Mouse (Mus musculus): ENCODE measurements around the gene Fuz. TPM values are rescaled to one million over a fixed set of nuclear protein-coding genes. Genes with fewer than 3 reads are reported as not detected.
A peak's percentile ranks its signal among the peaks of the same experiment; 100 is the strongest.

The Fuz gene
- polyA plus RNA-seq, 1 experiment from 2014 or later: 21.9 TPM

- Histone ChIP-seq H3K36me3 (ENCODE audit: control insufficient read depth, insufficient read depth, low read length) (peaks cover 15% of the 10 kb centered on the region; the same call in 1 of the 2 replicates), H3K4me1 (ENCODE audit: control insufficient read depth, insufficient read depth, low read length) (peaks cover 14% of the 10 kb centered on the region), H3K4me2 (replicated peaks; ENCODE audit: low read depth, low read length) (peak overlapping the region; percentile 65), H3K4me3 (ENCODE audit: low read length) (peak overlapping the region; percentile 98), H3K27me3 (ENCODE audit: control insufficient read depth, insufficient read depth, low read length) (no peaks in the 10 kb centered on the region), H3K27ac (ENCODE audit: low read depth, low read length) (no peak overlapping the region; the same call in 1 of the 2 replicates), H3K9ac (ENCODE audit: low read depth, low read length) (peak overlapping the region; percentile 91), H3K9me3 (ENCODE audit: control insufficient read depth, low read length) (no peaks in the 10 kb centered on the region)
- ATAC-seq (ENCODE audit: low FRiP score, low TSS enrichment): no peak
- WGBS: 4% methylated on average over 1 of the region's 1 CpGs
Measured at GRCm38 (mm10) chr7:44928570-44928969, 32.7 kb downstream of the Fuz start.

DNA sequence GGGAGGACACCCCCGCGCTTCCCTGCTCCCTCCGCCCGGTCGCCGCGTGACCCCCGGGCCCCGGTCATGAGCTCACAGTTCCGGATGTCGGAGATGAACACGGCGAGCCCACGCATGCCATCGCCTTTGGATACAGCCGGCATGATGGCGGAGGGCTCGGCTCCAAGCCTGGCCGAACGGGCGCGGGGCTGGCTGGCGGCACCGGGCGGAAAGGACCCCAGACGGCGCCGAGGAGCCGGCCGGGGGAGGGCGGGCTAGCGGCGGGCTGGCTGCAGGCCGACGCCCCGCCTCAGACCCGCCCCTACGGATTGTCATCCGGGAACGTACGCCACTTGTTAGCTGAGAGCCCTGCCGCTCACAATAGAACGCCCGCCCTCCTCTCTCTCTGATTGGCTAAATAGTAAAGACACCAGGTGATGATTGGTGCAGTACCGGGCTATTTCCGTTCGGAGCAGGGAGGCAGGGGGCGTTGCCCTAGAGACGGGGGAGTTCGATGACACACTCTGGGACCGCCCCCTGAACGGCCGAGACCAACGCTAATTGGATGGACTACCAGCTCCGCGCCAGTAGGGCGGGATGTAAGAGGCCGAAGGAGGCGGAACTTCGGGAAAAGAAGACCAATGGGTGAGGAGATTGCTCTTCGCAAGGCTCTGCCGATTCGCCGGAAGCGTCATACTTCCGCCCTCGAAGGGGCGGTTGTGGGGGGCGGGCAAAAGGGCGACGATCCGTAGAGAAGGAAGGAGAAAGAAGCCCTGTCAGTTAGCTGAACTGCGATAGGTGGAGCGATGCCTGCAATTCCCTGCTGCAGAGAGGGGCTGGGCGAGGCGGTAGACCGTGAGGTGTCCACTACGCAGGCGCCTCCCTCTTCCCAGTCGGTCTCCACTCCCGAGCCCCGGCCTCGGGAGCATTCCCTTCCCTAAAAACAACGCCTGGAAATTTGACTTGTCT, 33.6 kb downstream of the Fuz start, which contains the start of gene Ap2a1:
Ap2a1 (minus strand) TSS at position 293 of the 948 bp plus-strand sequence.
- Histone ChIP-seq H3K36me3 (ENCODE audit: control insufficient read depth, insufficient read depth, low read length) (peaks cover 7% of the 10 kb centered on the region; the same call in 1 of the 2 replicates), H3K4me3 (ENCODE audit: low read length) (peak within 1 kb of the TSS; percentile 98), H3K4me2 (replicated peaks; ENCODE audit: low read depth, low read length) (peak within 1 kb of the TSS; percentile 65), H3K9ac (ENCODE audit: low read depth, low read length) (peak within 1 kb of the TSS; percentile 91), H3K27me3 (ENCODE audit: control insufficient read depth, insufficient read depth, low read length) (no peaks in the 10 kb centered on the region), H3K4me1 (ENCODE audit: control insufficient read depth, insufficient read depth, low read length) (peaks cover 14% of the 10 kb centered on the region), H3K27ac (ENCODE audit: low read depth, low read length) (peak within 1 kb of the TSS; percentile 92), H3K9me3 (ENCODE audit: control insufficient read depth, low read length) (no peaks in the 10 kb centered on the region)
- peak; percentile 99 for ATAC-seq (ENCODE audit: low FRiP score, low TSS enrichment)
- WGBS: under 1% methylated on average over 84 of the region's 84 CpGs

GRCm38 (mm10) chr7:44938680-44939079, 42.8 kb downstream of the Fuz start:
- no peak overlapping the region for H3K9ac ChIP-seq (ENCODE audit: low read depth, low read length)
- no peaks in the 10 kb centered on the region for H3K4me1 ChIP-seq (ENCODE audit: control insufficient read depth, insufficient read depth, low read length)
- H3K27ac ChIP-seq (ENCODE audit: low read depth, low read length): no peak overlapping the region
- no peaks in the 10 kb centered on the region for H3K36me3 ChIP-seq (ENCODE audit: control insufficient read depth, insufficient read depth, low read length)
- no peak overlapping the region for H3K4me2 ChIP-seq (replicated peaks; ENCODE audit: low read depth, low read length)
- H3K9me3 ChIP-seq (ENCODE audit: control insufficient read depth, low read length): peaks cover 5% of the 10 kb centered on the region; the same call in 1 of the 2 replicates
- no peaks in the 10 kb centered on the region for H3K27me3 ChIP-seq (ENCODE audit: control insufficient read depth, insufficient read depth, low read length)
- 93% methylated on average over 4 of the region's 4 CpGs for WGBS
- H3K4me3 ChIP-seq (ENCODE audit: low read length): no peak overlapping the region
- no peak for ATAC-seq (ENCODE audit: low FRiP score, low TSS enrichment)

- Histone ChIP-seq H3K27me3 (ENCODE audit: control insufficient read depth, insufficient read depth, low read length) (no peaks in the 10 kb centered on the region), H3K4me1 (ENCODE audit: control insufficient read depth, insufficient read depth, low read length) (no peaks in the 10 kb centered on the region), H3K36me3 (ENCODE audit: control insufficient read depth, insufficient read depth, low read length) (no peaks in the 10 kb centered on the region), H3K9ac (ENCODE audit: low read depth, low read length) (no peak within 1 kb of the TSS), H3K9me3 (ENCODE audit: control insufficient read depth, low read length) (no peaks in the 10 kb centered on the region), H3K4me2 (replicated peaks; ENCODE audit: low read depth, low read length) (no peak within 1 kb of the TSS), H3K4me3 (ENCODE audit: low read length) (no peak within 1 kb of the TSS), H3K27ac (ENCODE audit: low read depth, low read length) (no peak within 1 kb of the TSS)
- WGBS: 74% methylated on average over 7 of the region's 7 CpGs
- no peak for ATAC-seq (ENCODE audit: low FRiP score, low TSS enrichment)
Measured at GRCm38 (mm10) chr7:44942904-44943303, 47.0 kb downstream of the Fuz start, which contains the start of gene Tsks. Tsks (plus strand) TSS chr7:44943204.

DNA sequence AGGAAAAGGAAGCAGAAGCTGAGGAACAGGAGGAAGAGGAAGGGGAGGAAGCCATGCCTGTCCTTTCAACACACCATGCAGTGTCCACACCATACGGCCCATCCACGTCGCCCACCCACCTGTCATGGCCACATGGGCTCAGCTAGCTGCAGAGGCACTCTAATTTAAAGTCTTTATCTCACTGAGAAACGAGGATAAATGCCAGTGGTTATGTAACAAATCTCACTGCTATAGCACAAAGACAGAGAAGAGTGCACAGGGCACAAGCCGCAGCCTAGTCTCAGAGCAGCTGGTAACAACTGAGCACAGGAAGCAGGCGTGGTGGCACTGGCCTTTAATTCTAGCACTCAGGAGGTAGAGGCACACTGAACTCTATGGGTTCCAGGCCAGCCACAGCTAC, 54.0 kb downstream of the Fuz start:
- H3K9me3 ChIP-seq (ENCODE audit: control insufficient read depth, low read length): no peaks in the 10 kb centered on the region
- no peak overlapping the region; the same call in 1 of the 2 replicates for H3K4me3 ChIP-seq (ENCODE audit: low read length)
- no peaks in the 10 kb centered on the region for H3K36me3 ChIP-seq (ENCODE audit: control insufficient read depth, insufficient read depth, low read length)
- no peak overlapping the region for H3K9ac ChIP-seq (ENCODE audit: low read depth, low read length)
- no peak overlapping the region for H3K27ac ChIP-seq (ENCODE audit: low read depth, low read length)
- peaks cover 18% of the 10 kb centered on the region for H3K27me3 ChIP-seq (ENCODE audit: control insufficient read depth, insufficient read depth, low read length)
- ATAC-seq (ENCODE audit: low FRiP score, low TSS enrichment): no peak
- peaks cover 8% of the 10 kb centered on the region for H3K4me1 ChIP-seq (ENCODE audit: control insufficient read depth, insufficient read depth, low read length)
- 76% methylated on average over 6 of the region's 6 CpGs for WGBS
- H3K4me2 ChIP-seq (replicated peaks; ENCODE audit: low read depth, low read length): no peak overlapping the region

- H3K27me3 ChIP-seq (ENCODE audit: control insufficient read depth, insufficient read depth, low read length): peaks cover 18% of the 10 kb centered on the region
- peak overlapping the region; percentile 56; the same call in 1 of the 2 replicates for H3K27ac ChIP-seq (ENCODE audit: low read depth, low read length)
- H3K36me3 ChIP-seq (ENCODE audit: control insufficient read depth, insufficient read depth, low read length): no peaks in the 10 kb centered on the region
- H3K4me1 ChIP-seq (ENCODE audit: control insufficient read depth, insufficient read depth, low read length): peaks cover 8% of the 10 kb centered on the region
- H3K4me3 ChIP-seq (ENCODE audit: low read length): peak overlapping the region; percentile 52
- H3K9ac ChIP-seq (ENCODE audit: low read depth, low read length): peak overlapping the region; percentile 68
- WGBS: 0% methylated on average over 10 of the region's 10 CpGs
- H3K9me3 ChIP-seq (ENCODE audit: control insufficient read depth, low read length): no peaks in the 10 kb centered on the region
- ATAC-seq (ENCODE audit: low FRiP score, low TSS enrichment): peak; percentile 86
- peak overlapping the region; percentile 98 for H3K4me2 ChIP-seq (replicated peaks; ENCODE audit: low read depth, low read length)
Measured at GRCm38 (mm10) chr7:44951960-44952359, 56.1 kb downstream of the Fuz start.

MicroRNAs within 50 kb of the gene (microRNA counts, 519-probe panel; counts per million panel counts)
- microRNA mmu-miR-707: not detected

Small RNA genes within 50 kb of the gene (microRNA-seq; reads per million reads assigned to microRNA genes)
- not detected for gene Mir707

Other genes with a start within 250 kb of the Fuz start
- gene Myh14, start 225.2 kb upstream of the Fuz start, polyA plus RNA-seq (2014; fragmentation: Nextera tagmentation; extraction: Ambion mirVana): 1.3 and 1.8 TPM in 2 replicates
- not detected in 2 replicates for gene Izumo2, start 187.3 kb upstream of the Fuz start, polyA plus RNA-seq (2014; fragmentation: Nextera tagmentation; extraction: Ambion mirVana)
- gene Vrk3, start 147.7 kb upstream of the Fuz start, polyA plus RNA-seq (2014; fragmentation: Nextera tagmentation; extraction: Ambion mirVana): 35.2 and 43.4 TPM in 2 replicates
- gene Zfp473, start 145.0 kb upstream of the Fuz start, polyA plus RNA-seq (2014; fragmentation: Nextera tagmentation; extraction: Ambion mirVana): 2.5 and 3.1 TPM in 2 replicates
- gene Nup62, start 80.0 kb upstream of the Fuz start, polyA plus RNA-seq (2014; fragmentation: Nextera tagmentation; extraction: Ambion mirVana): 59.5 and 61.9 TPM in 2 replicates
- gene Il4i1, start 79.7 kb upstream of the Fuz start, polyA plus RNA-seq (2014; fragmentation: Nextera tagmentation; extraction: Ambion mirVana): 1.7 and 2.0 TPM in 2 replicates
- 2.5 and 6.3 TPM in 2 replicates for gene Atf5, start 79.4 kb upstream of the Fuz start, polyA plus RNA-seq (2014; fragmentation: Nextera tagmentation; extraction: Ambion mirVana)
- gene Akt1s1, start 47.1 kb upstream of the Fuz start, polyA plus RNA-seq (2014; fragmentation: Nextera tagmentation; extraction: Ambion mirVana): 51.4 and 86.5 TPM in 2 replicates
- gene Tbc1d17, start 47.0 kb upstream of the Fuz start, polyA plus RNA-seq (2014; fragmentation: Nextera tagmentation; extraction: Ambion mirVana): 57.0 and 65.3 TPM in 2 replicates
- gene Pnkp, start 38.9 kb upstream of the Fuz start, polyA plus RNA-seq (2014; fragmentation: Nextera tagmentation; extraction: Ambion mirVana): 27.0 and 30.4 TPM in 2 replicates
- gene Ptov1, start 26.3 kb upstream of the Fuz start, polyA plus RNA-seq (2014; fragmentation: Nextera tagmentation; extraction: Ambion mirVana): 441 and 501 TPM in 2 replicates
- gene Med25, start 3.4 kb upstream of the Fuz start, polyA plus RNA-seq (2014; fragmentation: Nextera tagmentation; extraction: Ambion mirVana): 80.0 and 86.3 TPM in 2 replicates
- 80.5 and 88.5 TPM in 2 replicates for gene Ap2a1, start 33.4 kb downstream of the Fuz start, polyA plus RNA-seq (2014; fragmentation: Nextera tagmentation; extraction: Ambion mirVana)
- 0.37 TPM in 1 of 2 replicates, not detected in the other for gene Tsks, start 47.1 kb downstream of the Fuz start, polyA plus RNA-seq (2014; fragmentation: Nextera tagmentation; extraction: Ambion mirVana)
- gene Cpt1c, start 78.8 kb downstream of the Fuz start, polyA plus RNA-seq (2014; fragmentation: Nextera tagmentation; extraction: Ambion mirVana): 13.7 and 19.2 TPM in 2 replicates
- 258 and 308 TPM in 2 replicates for gene Prmt1, start 90.5 kb downstream of the Fuz start, polyA plus RNA-seq (2014; fragmentation: Nextera tagmentation; extraction: Ambion mirVana)
- 66.2 and 81.6 TPM in 2 replicates for gene Irf3, start 101.6 kb downstream of the Fuz start, polyA plus RNA-seq (2014; fragmentation: Nextera tagmentation; extraction: Ambion mirVana)
- 54.9 and 71.1 TPM in 2 replicates for gene Bcl2l12, start 102.6 kb downstream of the Fuz start, polyA plus RNA-seq (2014; fragmentation: Nextera tagmentation; extraction: Ambion mirVana)
- gene Scaf1, start 120.3 kb downstream of the Fuz start, polyA plus RNA-seq (2014; fragmentation: Nextera tagmentation; extraction: Ambion mirVana): 46.5 and 54.0 TPM in 2 replicates
- gene Rras, start 121.9 kb downstream of the Fuz start, polyA plus RNA-seq (2014; fragmentation: Nextera tagmentation; extraction: Ambion mirVana): 31.8 and 35.2 TPM in 2 replicates
- gene Prr12, start 156.8 kb downstream of the Fuz start, polyA plus RNA-seq (2014; fragmentation: Nextera tagmentation; extraction: Ambion mirVana): 16.3 and 18.9 TPM in 2 replicates
- 65.3 and 75.0 TPM in 2 replicates for gene Nosip, start 166.3 kb downstream of the Fuz start, polyA plus RNA-seq (2014; fragmentation: Nextera tagmentation; extraction: Ambion mirVana)
- gene Prrg2, start 166.6 kb downstream of the Fuz start, polyA plus RNA-seq (2014; fragmentation: Nextera tagmentation; extraction: Ambion mirVana): 27.0 and 27.3 TPM in 2 replicates
- 301 and 308 TPM in 2 replicates for gene Rcn3, start 196.1 kb downstream of the Fuz start, polyA plus RNA-seq (2014; fragmentation: Nextera tagmentation; extraction: Ambion mirVana)
- 48.9 and 67.4 TPM in 2 replicates for gene Fcgrt, start 207.8 kb downstream of the Fuz start, polyA plus RNA-seq (2014; fragmentation: Nextera tagmentation; extraction: Ambion mirVana)
- gene Rps11, start 228.4 kb downstream of the Fuz start, polyA plus RNA-seq (2014; fragmentation: Nextera tagmentation; extraction: Ambion mirVana): 1,882 and 1,923 TPM in 2 replicates
- 1,416 and 1,603 TPM in 2 replicates for gene Rpl13a, start 232.7 kb downstream of the Fuz start, polyA plus RNA-seq (2014; fragmentation: Nextera tagmentation; extraction: Ambion mirVana)
- gene Gm45713, start 240.2 kb downstream of the Fuz start, polyA plus RNA-seq (2014; fragmentation: Nextera tagmentation; extraction: Ambion mirVana): 0.19 and 0.47 TPM in 2 replicates
- 1.0 and 1.3 TPM in 2 replicates for gene Flt3l, start 240.4 kb downstream of the Fuz start, polyA plus RNA-seq (2014; fragmentation: Nextera tagmentation; extraction: Ambion mirVana)

Data from kidney, embryonic 14.5 days (tissue).